Mouse (Mus musculus): ENCODE data around the gene Atad5.

- TF ChIP-seq CTCF (IDR thresholded peaks at IDR 0.05; ENCODE audit: borderline replicate concordance, extremely low read depth, insufficient read depth, insufficient read length), result no peak
- peak; percentile 22; the same call in 1 of the 2 replicates for TF ChIP-seq POLR2A (IDR thresholded peaks at IDR 0.05; ENCODE audit: borderline replicate concordance, extremely low read depth, insufficient read depth, insufficient read length, poor library complexity, severe bottlenecking)
Measured at GRCm38 (mm10) chr11:80183705-80184255, 94.6 kb downstream of the Atad5 start, which contains the start of gene Rnf135.
